Comparison of ENCODE assay signal across 8 mouse cellular contexts in the genomic region with DNA sequence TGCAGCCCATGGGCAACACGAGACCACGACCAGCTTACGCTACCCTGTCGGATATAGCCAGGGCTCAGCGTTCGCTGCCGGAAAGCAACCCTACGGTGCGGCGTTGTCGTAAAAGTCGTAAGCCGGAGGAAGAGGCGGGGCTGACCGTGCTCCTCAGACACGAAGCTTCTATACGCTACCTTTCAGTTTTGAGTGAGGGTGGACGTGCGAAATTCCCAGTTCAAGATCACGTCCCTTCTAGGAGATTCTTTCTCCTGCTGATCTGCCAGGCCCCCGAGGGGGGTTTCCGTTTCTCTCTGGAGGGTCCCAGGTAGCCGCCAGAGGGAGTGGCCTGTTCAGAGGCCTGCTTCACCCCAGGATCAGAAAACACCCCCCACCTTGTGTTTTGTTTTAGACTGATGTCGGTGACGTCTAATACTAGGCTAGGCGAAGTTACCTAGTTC. TPM values are rescaled to one million over a fixed set of nuclear protein-coding genes. Genes with fewer than 3 reads are reported as not detected.
A peak's percentile ranks its signal among the peaks of the same experiment; 100 is the strongest.
DNase-seq lines count a peak whose midpoint lies in the region; ATAC-seq lines count a peak whose summit lies in the region.

TSS of gene Hax1 (minus strand) at position 169 of the 443 bp plus-strand sequence.

- H3K4me1 ChIP-seq in heart, embryonic 14.5 days (ENCODE audit: control insufficient read depth in 2 of 2, insufficient read depth in 2 of 2, low read length in 2 of 2), result peaks cover 3 to 7% of the 10 kb centered on the region in 2 experiments; a peak in 1 of 4 replicates
- H3K4me1 ChIP-seq in liver, embryonic 13.5 days (replicated peaks), result peaks cover 24% of the 10 kb centered on the region
- H3K4me1 ChIP-seq in stomach, embryonic 16.5 days (ENCODE audit: control insufficient read depth, insufficient read depth, low read length), result 0 out of 2 replicates have a peak, but pooled peaks cover 5% of the 10 kb centered on the region

- no peaks in the 10 kb centered on the region for H3K9me3 ChIP-seq in heart, embryonic 14.5 days (ENCODE audit: control insufficient read depth, low read length)
- no peaks in the 10 kb centered on the region for H3K9me3 ChIP-seq in liver, embryonic 13.5 days (replicated peaks)
- no peaks in the 10 kb centered on the region for H3K9me3 ChIP-seq in stomach, embryonic 16.5 days (replicated peaks; ENCODE audit: control insufficient read depth, low read length)

- peak; percentile 91 for ATAC-seq in CD4-positive, CD25-positive, alpha-beta regulatory T cell, adult 4 months
- ATAC-seq in heart, embryonic 14.5 days (ENCODE audit: insufficient number of reproducible peaks, insufficient read depth, low FRiP score, low read depth), result peak; percentile 89
- ATAC-seq in liver, embryonic 13.5 days (ENCODE audit: low read depth), result peak; percentile 92
- ATAC-seq in stomach, embryonic 16.5 days (ENCODE audit: insufficient read depth, low FRiP score), result peak; percentile 93

- peaks cover 69% of the 10 kb centered on the region for H3K36me3 ChIP-seq in heart, embryonic 14.5 days (ENCODE audit: control insufficient read depth, insufficient read depth, low read length)
- peaks cover 47% of the 10 kb centered on the region for H3K36me3 ChIP-seq in liver, embryonic 13.5 days
- peaks cover 12% of the 10 kb centered on the region; the same call in 1 of the 2 replicates for H3K36me3 ChIP-seq in stomach, embryonic 16.5 days (ENCODE audit: control insufficient read depth, insufficient read depth, low read length)

- no peaks in the 10 kb centered on the region for H3K27me3 ChIP-seq in heart, embryonic 14.5 days (ENCODE audit: control insufficient read depth, insufficient read depth, low read length)
- H3K27me3 ChIP-seq in liver, embryonic 13.5 days, result no peaks in the 10 kb centered on the region
- no peaks in the 10 kb centered on the region for H3K27me3 ChIP-seq in stomach, embryonic 16.5 days (ENCODE audit: control insufficient read depth, insufficient read depth, low read length)

- peak within 1 kb of the TSS; percentile 86 for H3K9ac ChIP-seq in heart, embryonic 14.5 days (ENCODE audit: low read length)
- H3K9ac ChIP-seq in liver, embryonic 13.5 days, result peak within 1 kb of the TSS; percentile 88
- peak within 1 kb of the TSS; percentile 83 for H3K9ac ChIP-seq in stomach, embryonic 16.5 days (ENCODE audit: low read length)

- WGBS in heart, embryonic 14.5 days, result under 1% methylated on average over 26 of the region's 26 CpGs
- under 1% methylated on average over 26 of the region's 26 CpGs for WGBS in liver, embryonic 13.5 days (ENCODE audit: insufficient replicate concordance)
- WGBS in stomach, embryonic 16.5 days, result under 1% methylated on average over 26 of the region's 26 CpGs

- H3K27ac ChIP-seq in heart, embryonic 14.5 days (replicated peaks in 1 of 2; ENCODE audit: control insufficient read depth in 1 of 2, insufficient read depth in 1 of 2, low read depth in 2 of 2, low read length in 2 of 2), result peak within 1 kb of the TSS; percentile 87 to 94
- H3K27ac ChIP-seq in liver, embryonic 13.5 days, result peak within 1 kb of the TSS; percentile 84
- peak within 1 kb of the TSS; percentile 94 for H3K27ac ChIP-seq in stomach, embryonic 16.5 days (ENCODE audit: low read length)

- H3K4me3 ChIP-seq in heart, embryonic 14.5 days (ENCODE audit: control insufficient read depth in 1 of 2, insufficient read depth in 1 of 2, low read depth in 1 of 2, low read length in 2 of 2), result peak within 1 kb of the TSS; percentile 64 to 86
- peak within 1 kb of the TSS; percentile 86 for H3K4me3 ChIP-seq in liver, embryonic 13.5 days (replicated peaks)
- H3K4me3 ChIP-seq in stomach, embryonic 16.5 days (replicated peaks; ENCODE audit: low read length), result peak within 1 kb of the TSS; percentile 79

- H3K4me2 ChIP-seq in heart, embryonic 14.5 days (ENCODE audit: low read length), result peak within 1 kb of the TSS; percentile 78
- peak within 1 kb of the TSS; percentile 91 for H3K4me2 ChIP-seq in liver, embryonic 13.5 days
- H3K4me2 ChIP-seq in stomach, embryonic 16.5 days (ENCODE audit: low read depth, low read length), result peak within 1 kb of the TSS; percentile 91

- peak; percentile 88 for DNase-seq in c-Kit-negative CD71-positive TER-119-positive erythroid progenitor cells, embryonic 14.5 days (ENCODE audit: low read depth, low spot score)
- DNase-seq in fibroblast of lung, adult 2 months (ENCODE audit: low read depth), result peak; percentile 90
- DNase-seq in kidney, postnatal 14 days, result peak; percentile 96
- DNase-seq in liver, embryonic 13.5 days, result peak; percentile 91
- peak; percentile 95 for DNase-seq in neural tube, embryonic 10.5 days (ENCODE audit: extremely low spot score, low spot score)

RNA-seq across cellular contexts. Expression of gene Hax1, which starts in this region (rescaled TPM):
- 10 to 100 TPM; 69.2 to 70.3 TPM for polyA plus RNA-seq in CD4-positive, CD25-positive, alpha-beta regulatory T cell, adult 4 months (2017; shearing (Covaris generic))
- 78.4 and 81.9 TPM in 2 replicates for polyA plus RNA-seq in heart, embryonic 14.5 days (2014; fragmentation: Nextera tagmentation; extraction: Ambion mirVana)
- polyA plus RNA-seq in liver, embryonic 13.5 days (2015; fragmentation: Nextera tagmentation; extraction: Ambion mirVana), result 130 and 137 TPM in 2 replicates
- polyA plus RNA-seq in stomach, embryonic 16.5 days (2015; fragmentation: Nextera tagmentation; extraction: Ambion mirVana), result 126 and 132 TPM in 2 replicates

Comparison
In these comparisons a context has a peak if more than half of its experiments do, and no peak if none do; other contexts are left out.
1. Peak in every context shown above with its lines: DNase-seq, ATAC-seq, H3K4me3 ChIP-seq and H3K27ac ChIP-seq.